Mouse (Mus musculus) ES-Bruce4 (cell line): ENCODE results near the gene Ube3c. TPM values are rescaled to one million over a fixed set of nuclear protein-coding genes. Genes with fewer than 3 reads are reported as not detected.
"Not testable (repeated sequence)": the region's sequence is repeated elsewhere in the genome, so short reads cannot be mapped to it uniquely, and the experiment has no call there.

ENCODE experiments used
- H3K27ac ChIP-seq: 2 replicates; pipeline ENCODE4 v1.5.1; 2012; ENCODE audit warnings: low read length, inconsistent platforms; ENCODE audit not compliant: insufficient read depth
- H3K27me3 ChIP-seq: 2 replicates; pipeline ENCODE4 v1.6.1; 2012; ENCODE audit warnings: mild to moderate bottlenecking, low read length, inconsistent platforms; ENCODE audit not compliant: control insufficient read depth, poor library complexity, insufficient read depth, severe bottlenecking
- H3K36me3 ChIP-seq: 2 replicates; pipeline ENCODE4 v1.6.1; 2012; ENCODE audit warnings: inconsistent platforms, mild to moderate bottlenecking, low read length, moderate library complexity; ENCODE audit not compliant: control insufficient read depth, poor library complexity, insufficient read depth, severe bottlenecking
- H3K4me1 ChIP-seq: one replicate; pipeline ENCODE4 v1.8.1; 2011; ENCODE audit warnings: low read length; ENCODE audit not compliant: control insufficient read depth, insufficient read depth
- H3K4me3 ChIP-seq: 2 replicates; pipeline ENCODE4 v1.5.1; 2011; ENCODE audit warnings: low read depth, mild to moderate bottlenecking, low read length
- H3K9ac ChIP-seq: 2 replicates; pipeline ENCODE4 v1.6.1; 2012; ENCODE audit warnings: low read depth, mild to moderate bottlenecking, inconsistent platforms; ENCODE audit not compliant: poor library complexity, severe bottlenecking
- H3K9me3 ChIP-seq: replicated peaks from 2 replicates; pipeline ENCODE4 v1.6.1; 2012; ENCODE audit warnings: mild to moderate bottlenecking, low read length, inconsistent platforms; ENCODE audit not compliant: control insufficient read depth, poor library complexity, insufficient read depth, severe bottlenecking
- CTCF ChIP-seq: IDR thresholded peaks from one replicate; pipeline ENCODE4 v1.8.1; 2011; ENCODE audit warnings: low read depth, low read length
- EP300 ChIP-seq: IDR thresholded peaks from 2 replicates; pipeline ENCODE4 v1.6.1; 2011; ENCODE audit warnings: low read depth, low read length; ENCODE audit not compliant: insufficient read depth
- POLR2A ChIP-seq: IDR thresholded peaks from one replicate; pipeline ENCODE4 v1.8.1; 2011; ENCODE audit warnings: low read length; ENCODE audit not compliant: insufficient read depth
- polyA plus RNA-seq: library from polyadenylated mRNA; stranded (reverse); fragments of >200 nt; gene quantifications from 2 replicates; pipeline ENCODE4 v1.2.4, GENCODE M21; 2011; ENCODE audit warnings: low read depth; ENCODE audit not compliant: missing spikeins, insufficient read depth, insufficient read length

Ube3c gene
- polyA plus RNA-seq, result 52.9 and 54.0 TPM in 2 replicates

DNA sequence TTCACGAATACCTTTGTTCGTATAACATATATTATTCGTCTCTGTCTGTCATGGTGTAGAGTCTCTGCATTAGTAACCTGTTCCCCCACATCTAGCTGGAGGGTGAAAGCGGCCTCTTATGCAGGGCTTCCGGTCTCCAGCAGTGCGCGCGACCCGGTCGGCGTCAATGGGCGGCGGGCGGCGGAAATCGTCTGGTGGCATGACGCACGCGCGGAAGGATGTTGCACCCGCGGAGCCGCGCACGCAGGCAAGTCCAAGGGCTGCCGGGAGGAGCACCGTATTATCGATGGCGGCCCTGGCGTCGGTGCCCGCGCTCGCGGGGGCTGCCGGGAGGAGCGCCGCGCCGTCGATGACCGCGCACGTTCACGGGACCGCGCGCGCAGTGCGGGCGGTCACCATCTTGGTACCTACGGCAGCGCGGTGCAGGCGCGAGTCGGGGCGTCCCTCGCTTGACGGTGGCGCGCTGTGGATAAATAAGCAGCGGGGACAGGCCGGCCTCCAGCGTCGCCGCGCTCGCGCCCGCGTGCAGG is at the start of gene Ube3c:
Gene Ube3c, plus strand, starts transcription at position 395 of the 530 bp plus-strand sequence.
- H3K36me3 ChIP-seq, result peaks cover 13% of the 10 kb centered on the region
- H3K27ac ChIP-seq, result peak within 1 kb of the TSS; percentile 22; the same call in 1 of the 2 replicates
- H3K4me3 ChIP-seq, result peak within 1 kb of the TSS; percentile 70
- peaks cover 3% of the 10 kb centered on the region; the same call in 1 of the 2 replicates for H3K9me3 ChIP-seq
- peak within 1 kb of the TSS; percentile 71 for H3K9ac ChIP-seq
- 0 out of 2 replicates have a peak, but pooled peaks have one; percentile 36 for TF ChIP-seq EP300
- TF ChIP-seq CTCF, result no peak
- peak; percentile 15 for TF ChIP-seq POLR2A
- H3K4me1 ChIP-seq, result no peaks in the 10 kb centered on the region
- H3K27me3 ChIP-seq, result no peaks in the 10 kb centered on the region

DNA sequence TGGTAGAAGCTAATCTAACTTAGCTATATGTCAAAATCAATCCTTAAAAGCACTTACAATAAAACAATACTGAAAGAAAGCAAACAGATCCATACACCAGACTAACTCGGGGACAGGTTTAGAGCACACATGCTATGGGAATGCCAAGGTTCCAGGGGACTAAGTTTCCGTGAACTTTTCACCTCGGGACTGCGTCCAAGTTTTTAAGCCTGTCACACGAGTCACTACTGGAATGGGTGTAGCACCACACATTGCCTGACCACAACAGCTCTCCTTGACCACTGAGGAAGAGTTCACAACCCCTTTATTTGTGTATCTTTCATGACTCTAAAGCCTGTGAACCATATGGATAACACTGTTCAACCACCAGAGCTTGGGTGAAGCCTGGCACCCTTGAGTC is 8.9 kb upstream of the Ube3c start:
- Histone ChIP-seq H3K36me3 (no peaks in the 10 kb centered on the region), H3K27me3 (no peaks in the 10 kb centered on the region), H3K9ac (no peak overlapping the region), H3K4me1 (no peaks in the 10 kb centered on the region), H3K27ac (no peak overlapping the region), H3K9me3 (no peaks in the 10 kb centered on the region), H3K4me3 (no peak overlapping the region)
- TF ChIP-seq CTCF (no peak), EP300 (no peak), POLR2A (no peak)

DNA sequence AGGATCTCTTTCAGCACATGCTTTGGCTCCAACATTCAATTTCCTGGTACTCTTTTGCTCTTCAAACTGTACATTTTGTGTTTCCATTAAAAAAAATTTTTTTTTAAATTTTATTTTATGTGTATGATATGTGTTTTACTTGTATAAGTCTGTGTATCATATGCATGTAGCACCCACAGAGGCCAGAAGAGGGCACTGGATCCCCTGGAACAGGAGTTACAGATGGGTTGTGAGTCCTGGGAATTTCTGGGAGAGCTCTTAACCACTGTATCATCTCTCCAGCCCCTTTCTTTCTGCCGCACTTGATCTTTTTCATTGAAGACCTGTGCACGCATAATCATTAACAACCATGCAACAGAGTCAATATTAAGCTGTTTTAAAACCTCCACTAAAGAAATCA is 8.4 kb upstream of the Ube3c start:
- Histone ChIP-seq H3K36me3 (no peaks in the 10 kb centered on the region), H3K4me3 (no peak overlapping the region), H3K27ac (no peak overlapping the region), H3K9ac (no peak overlapping the region), H3K4me1 (no peaks in the 10 kb centered on the region), H3K9me3 (no peaks in the 10 kb centered on the region), H3K27me3 (no peaks in the 10 kb centered on the region)
- TF ChIP-seq POLR2A, result no peak
- TF ChIP-seq EP300, result no peak
- TF ChIP-seq CTCF, result peak; percentile 42

DNA sequence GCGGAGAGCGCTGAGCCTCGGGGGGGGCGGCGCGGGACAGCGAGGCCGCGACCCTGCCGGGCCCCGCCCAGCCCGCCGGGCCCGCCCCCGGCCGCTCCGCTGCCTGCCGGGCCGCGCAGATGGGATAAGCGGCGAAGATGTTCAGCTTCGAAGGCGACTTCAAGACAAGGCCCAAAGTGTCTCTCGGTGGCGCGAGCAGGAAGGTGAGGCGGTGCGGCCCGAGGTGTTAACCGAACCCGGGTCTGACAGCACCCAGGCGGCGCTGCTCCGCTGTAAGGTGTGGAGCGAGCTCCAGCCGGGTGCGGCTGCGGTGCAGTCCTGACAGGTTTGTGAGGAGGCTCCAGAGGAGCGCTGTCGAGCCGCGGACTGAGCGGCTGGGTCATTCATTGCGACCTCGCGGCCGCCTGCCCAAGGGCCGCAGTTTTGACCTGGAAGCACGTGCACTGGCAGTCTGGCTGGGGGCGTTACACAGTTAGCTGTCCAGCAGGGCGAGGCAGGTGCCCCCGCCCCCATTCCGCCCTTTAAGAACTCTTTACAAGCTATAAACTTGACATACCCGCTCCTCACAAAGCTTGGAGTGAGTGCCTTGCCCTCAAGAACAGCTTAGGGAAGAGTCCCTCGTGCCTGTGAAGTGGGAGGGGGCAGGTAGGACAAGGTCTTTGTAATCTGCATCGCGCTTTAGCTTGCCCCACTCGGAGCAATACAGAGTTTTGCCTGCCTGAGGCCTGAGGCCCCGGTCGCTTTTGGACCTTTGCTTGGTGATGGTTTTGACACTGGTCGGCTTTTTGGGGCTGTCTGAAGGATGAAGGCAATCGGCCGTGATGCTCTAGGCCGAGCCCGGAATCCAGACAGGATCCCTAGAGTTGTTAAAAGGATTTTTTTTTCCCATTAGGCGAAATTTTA is 587 bp downstream of the Ube3c start:
- H3K4me1 ChIP-seq, result no peaks in the 10 kb centered on the region
- no peaks in the 10 kb centered on the region for H3K27me3 ChIP-seq
- peak overlapping the region; percentile 22; the same call in 1 of the 2 replicates for H3K27ac ChIP-seq
- peak overlapping the region; percentile 71 for H3K9ac ChIP-seq
- TF ChIP-seq POLR2A, result no peak
- TF ChIP-seq EP300, result no peak
- TF ChIP-seq CTCF, result no peak
- peaks cover 3% of the 10 kb centered on the region; the same call in 1 of the 2 replicates for H3K9me3 ChIP-seq
- peaks cover 13% of the 10 kb centered on the region for H3K36me3 ChIP-seq
- peak overlapping the region; percentile 70 for H3K4me3 ChIP-seq

DNA sequence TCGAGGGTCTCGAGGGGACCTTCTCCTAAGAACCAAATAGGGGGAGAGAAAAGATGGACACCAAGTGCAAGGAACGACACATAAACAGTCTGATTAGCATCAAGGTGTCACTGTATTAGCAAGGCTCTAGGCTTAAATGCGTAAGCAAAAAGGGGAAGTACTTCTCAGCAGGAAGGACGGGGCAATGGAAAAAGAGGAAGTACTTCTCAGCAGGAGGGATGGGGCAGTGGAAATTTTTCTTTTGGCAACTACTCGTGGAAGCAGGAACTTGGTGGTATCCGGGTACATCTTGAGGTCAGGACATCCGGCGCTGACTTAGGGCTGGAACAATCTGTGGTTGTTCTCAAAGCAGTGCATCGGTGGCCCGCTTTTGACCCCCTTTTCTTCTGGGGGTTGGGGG is 5.2 kb downstream of the Ube3c start:
- H3K27ac ChIP-seq, H3K27me3 ChIP-seq, H3K9me3 ChIP-seq, H3K9ac ChIP-seq, H3K4me1 ChIP-seq, H3K4me3 ChIP-seq: not testable (repeated sequence)
- H3K36me3 ChIP-seq, result peaks cover 13% of the 10 kb centered on the region

DNA sequence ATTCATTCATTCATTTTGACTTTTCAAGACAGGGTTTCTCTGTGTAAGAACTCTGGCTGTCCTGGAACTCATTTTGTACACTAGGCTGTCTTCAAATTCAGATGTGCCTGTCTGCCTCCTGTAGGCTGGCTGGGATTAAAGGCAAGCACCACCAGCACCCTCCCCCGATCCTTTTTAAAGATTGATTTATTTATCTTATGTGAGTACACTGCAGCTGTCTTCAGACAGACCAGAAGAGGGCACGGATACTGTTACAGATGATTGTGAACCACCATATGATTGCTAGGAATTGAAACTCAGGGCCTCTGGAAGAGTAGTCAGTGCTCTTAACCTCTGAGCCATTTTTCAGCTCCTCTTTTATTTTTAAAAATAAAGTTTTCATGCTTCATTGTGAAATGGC is 6.0 kb downstream of the Ube3c start:
- no peak overlapping the region for H3K27ac ChIP-seq
- H3K27me3 ChIP-seq, result no peaks in the 10 kb centered on the region
- peaks cover 3% of the 10 kb centered on the region; the same call in 1 of the 2 replicates for H3K9me3 ChIP-seq
- H3K9ac ChIP-seq, result no peak overlapping the region
- TF ChIP-seq EP300 (no peak), POLR2A (no peak), CTCF (no peak)
- peaks cover 1% of the 10 kb centered on the region for H3K4me1 ChIP-seq
- H3K36me3 ChIP-seq, result peaks cover 13% of the 10 kb centered on the region
- no peak overlapping the region for H3K4me3 ChIP-seq
